Mouse (Mus musculus): ENCODE data around the gene Eomes. TPM values are rescaled to one million over a fixed set of nuclear protein-coding genes. Genes with fewer than 3 reads are reported as not detected.

The Eomes gene
- total RNA-seq, 1 experiment from 2014 or later, result not detected

DNA sequence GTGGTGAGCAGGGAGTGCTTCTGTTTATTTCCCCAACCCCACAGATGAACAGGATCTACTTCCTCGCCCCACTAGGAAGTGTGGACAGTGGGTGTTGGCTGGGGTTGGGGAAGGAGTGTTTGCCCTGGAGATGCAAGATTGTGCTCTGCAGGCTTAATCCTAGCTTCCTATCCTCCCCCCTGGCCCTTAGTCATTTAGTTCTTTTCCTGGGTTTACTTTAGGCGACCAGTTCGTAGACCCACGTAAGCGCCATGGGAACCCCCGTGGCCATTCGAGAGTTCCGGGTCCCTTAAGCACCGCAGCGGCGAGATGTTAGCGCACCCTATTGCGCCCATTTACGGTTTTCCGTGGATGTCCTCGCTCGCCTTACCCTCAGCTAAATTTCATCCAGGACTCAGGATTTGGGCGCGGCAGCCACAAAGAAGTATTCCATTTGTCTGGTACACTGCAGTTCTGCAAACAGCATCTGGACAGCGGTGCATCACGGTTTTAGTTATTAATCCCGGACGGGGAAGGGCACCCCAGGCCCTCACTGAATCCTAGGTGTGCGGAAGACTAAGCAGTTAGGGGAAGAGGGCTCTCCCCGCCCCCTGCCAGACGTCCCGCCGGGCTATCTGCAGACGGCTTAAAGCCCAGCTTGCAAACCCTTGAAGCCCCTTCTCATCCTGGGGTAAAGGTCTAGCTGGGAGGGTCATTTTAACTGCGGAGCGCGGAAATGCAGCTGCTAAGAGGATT is 8.5 kb downstream of the Eomes start:
- ATAC-seq (replicated peaks; ENCODE audit: low read depth, poor library complexity, severe bottlenecking), result no peak

DNA sequence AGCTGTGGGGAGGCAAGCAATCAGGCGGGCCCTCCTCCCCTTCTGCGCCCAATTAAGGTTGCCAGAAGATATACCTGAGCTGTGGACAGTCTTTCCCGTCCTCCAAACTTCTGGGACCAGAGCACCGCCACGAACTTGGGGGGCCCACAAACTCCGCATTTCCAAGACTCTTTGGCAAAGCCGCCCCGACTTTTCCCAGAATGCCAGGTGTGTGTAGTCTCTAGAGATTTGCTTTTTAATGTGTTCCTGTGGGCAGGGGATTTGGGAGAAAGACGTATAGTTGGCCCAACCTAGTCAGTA is 9.0 kb downstream of the Eomes start:
- no peak for ATAC-seq (replicated peaks; ENCODE audit: low read depth, poor library complexity, severe bottlenecking)

DNA sequence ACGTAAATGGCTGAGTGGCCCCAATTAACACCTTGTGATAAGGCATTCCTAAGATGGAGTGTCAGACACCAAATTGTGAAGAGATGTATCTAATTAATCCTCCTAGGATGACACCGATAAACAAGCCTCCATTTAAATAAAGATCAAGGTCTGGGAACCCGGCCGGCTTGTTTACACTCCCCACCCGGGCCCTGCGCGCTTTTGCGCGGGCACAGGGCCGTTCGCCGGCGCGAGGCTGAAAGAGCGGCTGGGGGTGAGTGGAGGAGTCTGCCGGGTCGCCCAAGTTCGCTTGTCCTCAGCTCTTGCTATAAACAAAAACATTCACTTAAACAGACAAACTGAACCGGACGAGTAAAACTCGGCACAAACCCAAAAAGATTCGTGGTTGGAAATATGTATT is 9.6 kb downstream of the Eomes start:
- ATAC-seq (replicated peaks; ENCODE audit: low read depth, poor library complexity, severe bottlenecking), result no peak

DNA sequence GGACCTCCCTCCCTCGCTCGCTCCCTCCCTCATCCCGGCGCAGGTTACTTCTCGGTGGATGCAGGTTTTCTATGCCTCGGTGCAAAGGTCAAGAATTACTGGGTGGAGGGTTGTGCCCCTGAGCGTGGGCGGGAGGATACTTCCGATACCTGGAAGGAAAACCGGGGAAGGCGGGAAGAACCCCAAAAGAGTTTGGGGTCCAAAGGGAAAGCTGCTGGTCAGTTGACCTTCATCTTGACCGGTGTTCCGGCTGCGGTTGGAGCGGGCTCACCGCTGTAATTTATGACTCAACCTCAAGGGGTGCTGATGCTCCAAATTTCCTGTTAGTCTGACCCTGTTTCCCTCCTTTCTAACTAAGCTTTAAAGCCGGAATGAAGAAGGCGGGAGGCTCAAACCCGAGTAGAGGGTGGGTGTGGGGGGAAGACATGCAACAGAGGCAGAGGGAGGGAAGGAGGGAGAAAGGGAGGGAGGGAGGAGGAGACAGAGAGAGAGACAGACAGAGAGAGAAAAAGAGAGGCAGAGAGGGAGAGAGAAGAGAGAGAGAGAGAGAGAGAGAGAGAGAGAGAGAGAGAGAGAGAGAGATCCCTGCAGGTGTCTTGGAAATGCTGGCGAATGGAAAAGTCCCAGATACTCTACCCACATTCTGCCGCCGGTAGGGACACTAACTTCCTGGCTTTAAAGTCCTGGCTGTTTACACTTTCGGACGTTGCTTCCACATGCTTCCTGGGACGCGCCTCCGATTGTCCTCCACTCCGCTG is 10.3 kb downstream of the Eomes start:
- ATAC-seq (replicated peaks; ENCODE audit: low read depth, poor library complexity, severe bottlenecking), result peak; percentile 39; the same call in 1 of the 2 replicates

DNA sequence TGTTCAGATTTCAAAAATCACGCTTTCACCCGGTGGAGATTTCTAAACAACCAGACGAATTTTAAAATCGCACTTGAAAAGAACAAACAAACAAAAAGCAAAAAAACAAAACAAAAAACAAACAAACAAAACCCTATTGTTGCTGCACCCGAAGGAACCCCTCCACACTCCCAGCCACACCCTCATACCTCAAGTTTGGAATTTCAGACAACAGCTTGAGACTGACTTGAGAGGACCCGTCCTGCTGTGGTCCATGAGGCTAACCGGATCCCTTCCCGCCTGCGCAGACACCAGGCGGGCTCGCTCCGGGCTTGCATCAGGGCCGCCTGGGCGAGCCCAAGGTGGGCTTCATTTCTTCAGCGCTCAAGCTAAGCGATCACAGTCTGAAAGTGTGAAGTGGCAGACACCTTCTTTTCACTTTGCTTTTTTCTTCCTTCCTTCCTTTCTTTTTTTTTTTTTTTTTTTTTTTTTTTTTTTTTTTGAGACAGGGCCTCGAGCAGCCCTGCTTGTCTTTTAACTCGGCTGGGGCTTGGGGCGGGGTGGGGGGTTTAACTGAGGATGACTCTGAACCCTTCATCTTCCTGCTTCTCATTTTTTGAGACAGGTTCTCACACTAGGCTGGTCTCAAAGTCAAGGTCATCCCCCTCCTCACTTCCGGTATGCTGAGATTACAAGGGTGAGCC is 11.0 kb downstream of the Eomes start:
- no peak; the same call in 1 of the 2 replicates for ATAC-seq (replicated peaks; ENCODE audit: low read depth, poor library complexity, severe bottlenecking)

DNA sequence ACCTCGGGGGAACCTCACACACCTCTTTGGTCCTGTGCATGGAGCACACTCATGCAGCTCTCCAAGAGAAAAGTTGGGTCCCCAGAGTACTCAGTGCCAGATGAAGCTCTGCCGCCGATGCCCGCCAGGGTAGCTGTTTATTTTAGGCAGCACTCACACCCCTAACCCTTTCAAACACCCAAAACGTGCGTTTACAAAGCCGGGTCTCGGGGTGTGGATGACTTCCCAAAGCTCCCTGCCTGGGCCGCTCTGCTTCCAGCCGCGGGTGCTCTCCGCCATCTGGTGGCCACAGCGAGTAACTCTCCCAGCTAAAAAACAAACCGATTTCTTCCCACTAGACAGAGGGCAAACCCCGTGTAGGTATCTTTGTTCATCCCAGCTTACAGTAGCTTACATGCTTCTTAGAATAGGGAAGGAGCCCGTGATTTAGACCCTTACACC is 11.6 kb downstream of the Eomes start:
- peak; percentile 84 for ATAC-seq (replicated peaks; ENCODE audit: low read depth, poor library complexity, severe bottlenecking)

DNA sequence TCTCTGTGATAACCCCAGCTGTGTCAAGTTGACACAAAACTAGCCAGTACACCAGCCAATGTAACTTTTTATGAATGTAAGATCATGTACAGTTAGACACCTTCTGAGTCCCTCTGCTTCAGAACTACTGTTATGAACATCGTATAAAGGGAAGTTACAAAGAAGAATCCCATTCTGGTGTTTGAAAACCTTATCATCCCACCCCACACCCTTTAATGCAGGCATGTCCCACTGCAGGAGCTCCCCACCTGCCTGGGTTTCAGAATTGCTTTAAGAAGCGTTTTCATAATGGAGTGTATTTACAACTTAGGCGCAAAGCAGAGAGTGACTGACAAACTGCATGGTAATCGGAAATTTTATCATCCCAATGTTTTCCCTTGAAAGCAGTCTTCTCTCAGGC is 13.2 kb downstream of the Eomes start:
- no peak for ATAC-seq (replicated peaks; ENCODE audit: low read depth, poor library complexity, severe bottlenecking)

DNA sequence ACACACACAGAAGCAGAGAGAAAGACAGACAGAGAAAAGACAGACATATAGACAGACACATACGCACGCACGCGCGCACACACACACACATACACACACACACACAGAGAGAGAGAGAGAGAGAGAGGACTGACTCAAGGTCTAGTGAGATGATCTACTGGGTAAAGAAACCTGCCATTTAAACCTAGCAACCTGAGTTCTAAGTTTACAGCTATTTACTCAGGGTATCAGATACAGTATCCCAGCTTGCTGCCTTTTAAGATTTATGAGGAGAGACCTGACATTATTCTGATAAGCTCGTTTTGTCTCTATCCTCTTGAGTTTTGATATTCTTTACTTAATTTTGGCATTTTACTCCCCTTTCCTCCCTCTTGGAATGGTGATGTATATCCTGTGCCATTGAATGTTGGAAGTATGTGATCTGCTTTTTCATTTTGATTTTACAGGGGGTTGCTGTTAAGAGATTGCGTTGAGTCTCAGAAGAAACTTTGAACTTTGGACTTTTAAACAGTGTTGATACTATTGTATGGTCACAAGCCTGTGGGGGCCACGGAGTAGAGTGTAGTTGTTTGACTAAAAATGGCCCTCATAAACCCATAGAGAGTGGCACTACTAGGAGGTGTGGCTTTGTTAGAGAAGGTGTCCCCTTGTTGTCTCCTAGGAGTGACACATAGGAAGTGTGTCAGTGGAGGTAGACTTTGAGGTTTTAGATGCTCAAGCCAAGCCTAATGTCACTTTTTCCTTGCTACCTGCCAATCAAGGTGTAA is 15.1 kb downstream of the Eomes start:
- ATAC-seq (replicated peaks; ENCODE audit: low read depth, poor library complexity, severe bottlenecking), result no peak

DNA sequence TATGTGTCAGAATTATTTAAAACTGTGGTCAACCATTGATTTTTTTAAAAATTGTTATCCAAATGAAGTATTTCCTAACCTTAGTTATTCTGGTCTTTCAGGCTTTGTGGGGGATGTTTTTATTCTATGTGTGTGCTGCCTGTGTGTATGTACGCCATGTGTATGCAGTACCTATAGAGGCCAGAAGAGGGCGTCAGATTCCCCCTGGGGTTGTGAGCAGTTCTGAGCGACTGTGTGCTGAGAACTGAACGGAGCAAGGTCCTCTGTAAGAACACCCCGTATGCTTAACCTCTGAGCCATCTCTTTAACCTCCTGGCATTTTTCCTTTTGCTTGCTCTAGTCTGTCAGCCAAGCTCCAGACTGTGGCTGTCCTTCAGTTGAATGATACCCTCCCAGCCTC is 16.1 kb downstream of the Eomes start:
- no peak for ATAC-seq (replicated peaks; ENCODE audit: low read depth, poor library complexity, severe bottlenecking)

DNA sequence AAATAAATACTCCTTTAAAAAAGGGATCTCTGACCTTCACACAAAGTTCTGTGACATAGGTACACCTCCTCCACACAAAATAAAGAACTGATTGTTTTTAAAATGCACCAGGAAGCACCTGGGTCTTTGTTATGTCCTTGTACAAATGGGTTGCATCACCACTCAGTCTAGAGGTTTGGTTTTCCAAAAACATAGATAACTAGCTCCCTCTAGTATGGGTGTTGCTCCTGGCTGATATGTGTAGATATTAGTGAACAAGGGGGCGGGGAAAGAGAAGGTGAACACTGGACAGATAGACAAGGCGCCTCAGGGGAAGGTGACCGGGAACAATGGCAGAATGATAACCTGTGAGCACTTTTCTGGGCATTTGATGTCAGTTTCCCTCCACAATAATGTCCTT is 17.9 kb downstream of the Eomes start:
- ATAC-seq (replicated peaks; ENCODE audit: low read depth, poor library complexity, severe bottlenecking), result no peak

DNA sequence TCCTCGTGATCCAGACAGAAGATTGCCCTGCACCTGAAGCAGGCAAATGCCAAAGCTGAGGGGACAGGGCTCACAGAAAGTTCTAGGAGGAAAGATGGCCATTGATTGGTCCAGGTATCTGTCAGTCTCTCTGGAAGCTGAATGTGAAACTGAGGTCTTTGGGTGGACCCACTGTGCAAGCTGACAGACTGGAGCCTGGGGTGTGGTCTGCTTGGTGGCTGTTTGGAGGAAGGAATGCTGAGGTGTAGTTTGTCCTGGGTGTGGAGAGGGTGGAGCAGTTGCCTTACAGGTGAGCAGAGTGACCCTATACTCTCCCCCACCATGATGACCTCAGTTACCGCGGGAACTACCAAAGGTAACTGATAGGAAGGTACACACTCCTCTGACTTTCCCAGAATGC is 18.9 kb downstream of the Eomes start:
- ATAC-seq (replicated peaks; ENCODE audit: low read depth, poor library complexity, severe bottlenecking), result no peak

DNA sequence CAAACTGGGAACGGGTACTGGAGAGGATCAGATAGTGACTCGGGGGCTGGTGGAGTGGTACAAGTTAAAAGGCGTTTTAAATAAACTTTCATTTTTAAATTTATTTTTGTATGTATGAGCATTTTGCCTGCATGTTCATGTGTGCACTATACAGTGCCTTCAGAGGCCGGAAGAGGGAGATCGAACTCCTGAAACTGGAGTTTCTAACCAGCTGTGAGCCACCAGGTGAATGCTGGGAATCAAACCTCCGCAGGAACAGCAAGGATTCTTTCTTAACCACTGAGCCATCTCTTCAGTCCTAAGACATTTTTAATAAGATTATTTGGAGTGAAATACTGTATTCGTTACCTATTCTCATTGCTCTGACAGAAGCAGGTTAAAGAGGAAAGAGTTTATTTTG is 20.0 kb downstream of the Eomes start:
- ATAC-seq (replicated peaks; ENCODE audit: low read depth, poor library complexity, severe bottlenecking), result no peak

DNA sequence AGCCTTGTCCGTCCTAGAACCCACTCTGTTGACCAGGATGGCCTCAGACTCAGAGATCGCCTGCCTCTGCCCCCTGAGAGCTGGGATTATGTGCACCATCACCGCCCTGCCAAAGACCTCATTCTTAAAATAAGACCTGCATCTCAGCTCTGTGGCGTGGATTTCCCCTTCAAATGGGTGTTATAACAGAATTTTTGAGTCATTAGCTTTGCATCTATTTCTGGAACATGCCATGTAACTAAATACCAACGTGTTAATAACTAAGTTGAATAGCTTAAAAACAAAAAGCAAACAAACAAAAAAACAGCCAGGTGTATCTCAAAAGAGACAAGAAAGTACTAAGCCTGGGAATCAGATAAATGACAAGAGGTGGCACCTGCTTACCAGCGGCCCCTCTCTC is 23.0 kb downstream of the Eomes start:
- ATAC-seq (replicated peaks; ENCODE audit: low read depth, poor library complexity, severe bottlenecking), result no peak

DNA sequence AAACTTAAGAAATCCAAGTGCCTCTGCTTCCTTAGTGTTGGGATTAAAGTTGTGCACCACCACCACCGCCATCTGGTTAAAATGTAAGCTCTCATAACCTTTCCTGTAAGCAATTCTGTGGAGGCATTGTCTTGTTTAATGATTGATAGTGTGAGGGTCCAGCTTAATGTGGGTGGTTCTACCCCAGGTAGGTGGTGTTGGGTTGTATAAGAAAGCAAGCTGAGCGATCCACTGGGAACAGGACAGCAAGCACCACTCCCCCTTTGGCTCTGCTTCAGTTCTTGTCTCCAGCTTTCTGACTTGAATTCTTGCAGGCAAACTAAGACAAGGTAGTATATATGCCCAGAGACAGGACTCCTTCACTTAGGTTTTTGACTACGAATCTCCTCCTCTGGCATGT is 26.6 kb downstream of the Eomes start:
- ATAC-seq (replicated peaks; ENCODE audit: low read depth, poor library complexity, severe bottlenecking), result no peak

DNA sequence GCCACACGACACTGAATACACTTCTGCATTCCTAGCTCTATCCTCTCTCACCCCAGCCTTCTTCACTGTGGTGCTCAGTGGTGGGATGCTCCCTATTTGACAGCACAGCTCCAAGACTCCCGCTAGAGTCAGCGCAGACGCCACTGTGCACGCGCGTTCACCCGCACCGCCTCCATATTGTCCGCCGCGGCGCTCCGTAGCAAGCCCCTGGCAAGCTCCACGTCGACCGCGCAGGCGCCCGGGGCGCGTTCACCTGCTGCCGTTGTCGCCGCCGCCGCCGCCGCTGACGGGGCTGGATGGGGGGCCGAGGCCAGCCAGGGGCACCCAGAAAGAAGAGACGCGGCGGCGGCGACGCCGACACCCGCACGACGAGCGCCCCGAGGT is 28.0 kb downstream of the Eomes start, which contains the start of gene Golga4:
TSS of gene Golga4 (plus strand) at position 248 of the 384 bp plus-strand sequence.
- ATAC-seq (replicated peaks; ENCODE audit: low read depth, poor library complexity, severe bottlenecking), result peak; percentile 92

DNA sequence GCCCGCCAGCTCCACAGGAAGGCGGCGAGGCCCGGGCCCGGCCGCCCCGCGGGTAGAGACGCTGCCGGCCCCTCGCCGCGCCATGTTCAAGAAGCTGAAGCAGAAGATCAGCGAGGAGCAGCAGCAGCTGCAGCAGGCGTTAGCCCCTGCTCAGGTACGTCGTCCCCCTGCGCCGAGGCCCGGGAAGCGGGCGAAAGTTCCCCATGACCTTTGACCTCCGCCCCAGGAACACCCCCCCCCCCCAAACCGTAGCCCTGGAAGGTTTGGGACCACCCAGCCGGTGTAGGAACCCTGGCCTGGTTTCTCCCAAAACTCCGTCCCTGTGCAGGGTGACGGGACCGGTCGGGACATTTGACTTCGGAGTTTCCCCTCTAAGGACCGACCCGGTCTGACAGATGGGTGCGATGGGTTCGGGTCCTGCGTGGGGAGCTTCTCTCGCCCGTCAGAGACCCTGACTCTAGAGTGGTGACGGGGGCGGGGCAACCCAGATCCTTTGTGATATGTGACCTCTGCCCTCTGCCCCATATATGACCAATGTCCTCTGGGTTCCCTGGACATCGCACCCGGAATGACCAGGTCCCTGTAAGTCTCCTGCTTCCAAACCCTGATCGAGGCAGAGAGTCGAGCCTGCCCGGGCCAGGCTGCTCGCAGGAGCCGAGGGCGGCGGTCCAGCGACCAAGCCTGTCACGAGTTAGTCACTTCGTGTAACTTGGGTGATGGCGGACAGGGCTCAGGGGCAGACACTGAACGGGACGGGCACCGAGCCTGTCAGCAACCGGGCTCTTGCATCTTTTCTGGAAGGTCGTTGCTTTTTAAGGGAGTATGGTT is 28.6 kb downstream of the Eomes start:
- peak; percentile 52 for ATAC-seq (replicated peaks; ENCODE audit: low read depth, poor library complexity, severe bottlenecking)

DNA sequence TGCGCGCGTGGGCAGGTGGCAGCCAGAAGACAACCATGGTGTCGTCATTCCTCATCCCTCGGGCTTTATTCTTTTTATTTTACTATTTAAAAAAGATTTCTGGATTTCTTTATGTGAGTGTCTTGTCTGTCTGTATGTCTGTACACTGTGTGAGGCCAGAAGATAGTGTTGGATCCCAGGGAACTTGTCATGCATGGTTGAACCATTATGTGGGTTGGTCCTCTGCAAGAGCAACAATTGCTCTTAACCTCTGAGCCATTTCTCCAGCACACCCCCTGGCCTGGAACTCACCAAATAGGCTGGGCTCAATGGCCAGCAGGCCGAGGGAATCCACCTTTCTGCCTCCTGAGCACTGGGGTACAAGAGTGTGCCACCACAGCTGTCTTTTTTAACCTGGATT is 29.5 kb downstream of the Eomes start:
- ATAC-seq (replicated peaks; ENCODE audit: low read depth, poor library complexity, severe bottlenecking), result no peak

DNA sequence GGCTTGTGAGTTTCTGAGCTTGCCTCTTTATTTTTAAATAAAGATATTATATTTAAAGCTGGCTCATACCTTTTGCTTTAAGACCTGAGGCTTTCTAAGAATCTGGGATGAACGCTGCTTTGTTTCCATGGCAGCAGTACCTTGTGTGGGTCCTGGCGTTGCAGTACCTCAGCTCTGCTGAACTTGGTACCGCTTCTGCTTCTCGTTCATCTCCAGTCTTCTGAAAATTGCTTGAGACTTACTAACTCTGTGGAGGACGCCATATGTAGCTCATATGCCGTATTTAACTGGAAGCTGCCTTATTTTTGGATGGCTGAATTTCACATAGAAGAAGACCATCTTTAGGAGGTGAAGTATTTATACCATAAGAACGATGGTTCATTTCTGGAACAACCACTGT is 30.6 kb downstream of the Eomes start:
- no peak for ATAC-seq (replicated peaks; ENCODE audit: low read depth, poor library complexity, severe bottlenecking)

DNA sequence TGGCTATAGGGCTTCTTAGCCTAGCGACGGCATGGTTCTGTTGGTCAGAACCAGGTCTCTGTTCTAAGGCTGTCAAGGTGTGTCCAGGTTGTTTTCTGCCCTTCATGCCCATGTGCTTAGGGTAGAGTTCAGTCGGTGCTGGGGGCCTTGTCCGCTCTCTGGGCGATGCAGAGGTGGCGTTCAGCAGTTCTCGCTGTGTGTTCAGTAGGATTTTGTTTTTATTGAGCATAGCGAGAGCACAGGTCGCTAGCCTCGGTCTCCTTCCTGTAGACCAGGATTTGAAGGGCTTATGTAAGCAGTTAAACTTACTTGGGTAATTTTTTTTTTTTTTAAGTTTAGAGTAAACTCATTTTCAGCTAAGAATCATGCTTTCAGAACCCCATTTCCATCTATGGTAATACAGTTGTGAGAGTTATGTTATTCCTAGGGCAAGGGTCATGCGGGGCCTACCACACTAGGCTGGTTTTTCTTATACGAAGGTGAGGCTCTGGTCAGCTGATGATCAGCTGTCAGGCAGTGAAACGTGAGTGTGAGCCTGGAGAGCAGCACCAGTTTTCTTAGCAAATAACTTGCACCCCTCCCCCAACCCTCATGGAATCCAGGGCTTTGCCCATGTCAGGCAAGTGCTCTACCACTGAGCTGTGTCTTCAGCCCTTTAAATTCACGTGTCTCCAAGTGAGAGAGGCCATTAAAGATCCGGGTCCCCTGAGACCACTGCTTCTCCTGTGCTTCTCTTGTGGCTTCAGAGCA is 33.1 kb downstream of the Eomes start:
- ATAC-seq (replicated peaks; ENCODE audit: low read depth, poor library complexity, severe bottlenecking), result no peak

All from common myeloid progenitor, adult 5-6 weeks (primary cell).